9 mouse cellular contexts compared by ENCODE assay signal in the genomic region with DNA sequence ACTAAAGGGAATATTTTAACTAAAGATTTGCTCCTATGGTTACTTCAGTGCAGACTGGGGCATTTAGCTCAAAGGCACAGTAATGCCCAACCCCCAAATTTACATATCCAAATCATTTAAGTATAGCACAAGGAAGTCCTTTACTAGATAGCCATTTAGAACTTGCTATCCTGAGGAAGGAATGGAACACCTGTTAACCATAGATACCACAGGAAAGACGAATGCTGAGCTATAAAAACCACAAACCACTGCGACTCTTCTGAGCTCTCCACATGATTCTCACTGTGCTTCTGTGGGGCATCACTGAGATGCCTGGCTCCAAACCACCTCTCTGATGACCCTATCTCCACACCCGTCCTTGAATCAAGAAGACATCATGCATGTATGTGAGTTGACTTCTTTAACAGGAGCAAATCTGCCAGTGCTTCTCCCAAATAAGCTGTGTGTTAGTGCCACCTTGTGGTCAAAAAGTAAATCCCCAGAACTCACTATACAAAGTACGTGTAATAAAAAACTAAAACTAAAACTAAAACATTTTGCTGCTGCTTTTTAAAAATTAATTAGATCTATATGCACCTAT. TPM values are rescaled to one million over a fixed set of nuclear protein-coding genes. Genes with fewer than 3 reads are reported as not detected.
DNase-seq lines count a peak whose midpoint lies in the region; ATAC-seq and TF ChIP-seq lines count a peak whose summit lies in the region.
"Had no signal": no experiment of that assay in that cellular context is flagged by ENCODE, and none has a peak within 500 bp of the region (broad histone marks: within the 10 kb centered on the region; RNA-seq: fewer than 3 reads in every experiment).

No protein-coding gene starts in this region.

- peak; percentile 67 for TF ChIP-seq CTCF in Patski (IDR thresholded peaks at IDR 0.05)

- no peaks in the 10 kb centered on the region for H3K4me1 ChIP-seq in neural tube, embryonic 11.5 days (ENCODE audit: control insufficient read depth, insufficient read depth, low read length)

- ATAC-seq in neural tube, embryonic 11.5 days (ENCODE audit: insufficient read depth, low FRiP score, low TSS enrichment): no peak
- ATAC-seq in Patski: peak; percentile 71

- POLR2A ChIA-PET in Patski (lab: Charles Lee): no interaction called here

- no peaks in the 10 kb centered on the region for H3K9me3 ChIP-seq in neural tube, embryonic 11.5 days (ENCODE audit: control insufficient read depth, low read length)

- 41% methylated on average over 4 of the region's 4 CpGs for WGBS in neural tube, embryonic 11.5 days

- no peaks in the 10 kb centered on the region for H3K36me3 ChIP-seq in neural tube, embryonic 11.5 days (ENCODE audit: control insufficient read depth, insufficient read depth, low read length)

- CTCF ChIA-PET in Patski (lab: Charles Lee): interaction anchor here (0.6 to 3.7 kb wide), 12 partner anchors 10 to 1473 kb away, joined by 3 to 24 read pairs (median 4); partner anchors contain the start of gene Tma16

- no peaks in the 10 kb centered on the region for H3K27me3 ChIP-seq in neural tube, embryonic 11.5 days (ENCODE audit: control insufficient read depth, insufficient read depth, low read length)
- H3K27me3 ChIP-seq in Patski: peaks cover 21% of the 10 kb centered on the region

- no peak overlapping the region for H3K27ac ChIP-seq in neural tube, embryonic 11.5 days (ENCODE audit: low read depth, low read length)

- in situ Hi-C loops in Patski (cut with MboI; ENCODE audit: low pct_unique_long_range_greater_than_20kb): loop anchor here (5.0 to 25.0 kb wide), 2 partner anchors 50 to 1760 kb away; partner anchors contain the start of gene Msmo1

- peak; percentile 29 for DNase-seq in neural tube, embryonic 11.5 days (ENCODE audit: low spot score)
- DNase-seq in neural tube, embryonic 10.5 days (ENCODE audit: extremely low spot score, low spot score): no peak
- no peak for DNase-seq in Patski (ENCODE audit: low read depth, low spot score)
- DNase-seq in embryo, embryonic 10.5 days (ENCODE audit: low spot score): peak; percentile 80
- peak; percentile 42 for DNase-seq in hindlimb bud, embryonic 11.5 days (ENCODE audit: extremely low spot score, low read depth, low spot score)
- peak; percentile 10 for DNase-seq in left cerebral cortex, postnatal 4 days
- peak; percentile 78 for DNase-seq in retina, embryonic 14.5 days (ENCODE audit: low spot score)
- DNase-seq in urinary bladder, adult 18-20 months (ENCODE audit: low spot score in 2 of 2): no peak

- intact Hi-C loops in left cerebral cortex, postnatal 4 days (cut with DNase I): loop anchor here (5.0 kb wide), 2 partner anchors 910 to 1360 kb away; no protein-coding TSS in a partner anchor

- no peak overlapping the region for H3K4me2 ChIP-seq in neural tube, embryonic 11.5 days (ENCODE audit: low read depth)

- H3K9ac ChIP-seq in neural tube, embryonic 11.5 days (ENCODE audit: low read length): no peak overlapping the region

- no peak overlapping the region for H3K4me3 ChIP-seq in neural tube, embryonic 11.5 days (ENCODE audit: low read depth, low read length)

RNA-seq across cellular contexts. Expression of gene Tma16, which starts 10.8 kb away (rescaled TPM):
- 15.9 and 16.7 TPM in 2 replicates for polyA plus RNA-seq in neural tube, embryonic 11.5 days (2014; fragmentation: Nextera tagmentation; extraction: Ambion mirVana)
- 10.9 TPM for polyA plus RNA-seq in Patski (2021)
- total RNA-seq in left cerebral cortex, postnatal 4 days (2021): 10 to 100 TPM; 17.1 to 17.2 TPM

RNA-seq across cellular contexts. Expression of gene Tktl2, which starts 14.5 kb away (rescaled TPM):
- not detected in 2 replicates for polyA plus RNA-seq in neural tube, embryonic 11.5 days (2014; fragmentation: Nextera tagmentation; extraction: Ambion mirVana)
- not detected for polyA plus RNA-seq in Patski (2021)
- total RNA-seq in left cerebral cortex, postnatal 4 days (2021): under 1 TPM; 0.24 to 0.32 TPM
- polyA plus RNA-seq: lung, embryonic 16.5 days had no signal

Comparison
In these comparisons a context has a peak if more than half of its experiments do, and no peak if none do; other contexts are left out.
1. DNase-seq: peak in neural tube, embryonic 11.5 days (single experiment), embryo, embryonic 10.5 days (single experiment), hindlimb bud, embryonic 11.5 days (single experiment), left cerebral cortex, postnatal 4 days (single experiment) and retina, embryonic 14.5 days (single experiment); none in neural tube, embryonic 10.5 days (single experiment), Patski (single experiment) and urinary bladder, adult 18-20 months (0 of 2).